Mouse (Mus musculus) thymus, postnatal 14 days (tissue): ENCODE results near the gene Megf9.

Experiments
- DNase-seq: peaks from one replicate; pipeline ENCODE4 v3.0.0; 2021

Gene Megf9

DNA sequence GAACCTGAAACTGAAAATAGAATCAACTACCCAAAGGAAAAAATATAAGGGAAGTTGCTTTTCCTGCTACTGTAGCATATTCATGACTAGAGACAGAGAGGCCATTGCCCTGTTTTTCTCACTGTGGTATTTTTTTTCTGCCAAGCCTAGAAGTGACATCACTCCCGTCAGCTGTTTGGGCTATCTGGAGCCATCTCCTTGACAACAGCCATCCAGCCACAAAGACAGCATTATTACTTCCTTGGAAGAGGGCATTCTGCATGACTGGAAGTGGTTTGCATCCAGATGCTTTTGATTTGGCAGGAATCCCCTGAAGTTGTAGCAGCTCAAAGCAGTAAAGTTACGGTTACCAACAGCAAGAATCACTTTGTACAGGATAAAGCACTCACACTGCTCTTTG is 122.7 kb downstream of the Megf9 start:
- DNase-seq: no peak

DNA sequence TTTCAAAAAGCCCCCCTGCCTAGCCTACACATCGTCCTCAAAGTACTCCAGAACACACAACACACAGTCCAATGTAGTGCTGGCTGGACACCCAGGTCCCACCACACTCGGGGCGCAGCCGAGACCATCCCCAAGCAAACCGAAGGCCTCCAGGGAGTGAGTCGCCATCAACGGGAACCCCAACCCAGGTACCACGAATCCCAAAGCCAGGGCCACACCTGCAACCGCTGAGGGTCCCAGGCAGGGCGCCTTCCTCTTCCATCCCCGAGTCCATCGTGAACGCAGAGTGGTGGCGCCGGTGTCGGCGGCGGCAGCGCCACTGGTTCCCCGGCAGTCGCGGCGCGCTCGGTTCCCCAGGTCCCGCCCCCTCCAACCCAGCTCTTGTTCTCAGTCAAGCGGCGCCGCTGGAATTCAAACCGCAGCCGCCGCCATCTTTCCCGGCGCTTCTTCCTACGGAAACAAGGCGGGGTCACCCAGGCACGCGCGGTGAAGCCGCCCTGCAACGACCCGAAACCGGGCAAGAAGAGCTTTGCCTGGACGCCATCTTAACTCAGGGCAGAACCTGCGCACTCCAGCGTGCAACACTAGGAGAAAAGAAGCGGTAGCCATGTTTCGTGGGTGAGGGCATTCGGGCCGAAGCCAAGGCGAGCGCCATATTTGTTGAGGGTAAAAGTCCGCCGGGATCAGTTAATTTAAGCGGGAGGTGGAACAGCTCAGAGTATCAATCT is 124.6 kb downstream of the Megf9 start, which contains the start of gene Cdk5rap2:
Gene Cdk5rap2, minus strand, starts transcription at position 450 of the 728 bp plus-strand sequence.
- peak; percentile 96 for DNase-seq

DNA sequence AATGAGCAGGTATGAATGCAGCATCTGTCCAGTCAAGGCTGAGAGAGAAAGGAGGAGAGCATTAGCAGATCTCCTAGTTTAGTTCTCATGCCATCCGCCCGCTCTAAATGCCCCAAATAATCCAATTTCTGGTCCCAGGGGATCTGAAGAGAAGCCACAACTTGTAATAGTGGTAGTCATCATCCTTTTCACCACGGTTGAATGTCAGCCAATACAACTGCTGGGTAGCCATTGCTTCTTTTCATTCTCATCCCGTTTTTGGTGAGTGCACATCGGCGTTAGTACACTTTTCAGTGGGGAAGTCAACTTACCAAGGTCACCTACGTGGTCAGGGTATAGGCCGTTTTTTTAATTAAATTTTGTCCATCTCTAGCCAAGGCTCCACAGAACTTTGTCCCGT is 125.3 kb downstream of the Megf9 start:
- no peak for DNase-seq

DNA sequence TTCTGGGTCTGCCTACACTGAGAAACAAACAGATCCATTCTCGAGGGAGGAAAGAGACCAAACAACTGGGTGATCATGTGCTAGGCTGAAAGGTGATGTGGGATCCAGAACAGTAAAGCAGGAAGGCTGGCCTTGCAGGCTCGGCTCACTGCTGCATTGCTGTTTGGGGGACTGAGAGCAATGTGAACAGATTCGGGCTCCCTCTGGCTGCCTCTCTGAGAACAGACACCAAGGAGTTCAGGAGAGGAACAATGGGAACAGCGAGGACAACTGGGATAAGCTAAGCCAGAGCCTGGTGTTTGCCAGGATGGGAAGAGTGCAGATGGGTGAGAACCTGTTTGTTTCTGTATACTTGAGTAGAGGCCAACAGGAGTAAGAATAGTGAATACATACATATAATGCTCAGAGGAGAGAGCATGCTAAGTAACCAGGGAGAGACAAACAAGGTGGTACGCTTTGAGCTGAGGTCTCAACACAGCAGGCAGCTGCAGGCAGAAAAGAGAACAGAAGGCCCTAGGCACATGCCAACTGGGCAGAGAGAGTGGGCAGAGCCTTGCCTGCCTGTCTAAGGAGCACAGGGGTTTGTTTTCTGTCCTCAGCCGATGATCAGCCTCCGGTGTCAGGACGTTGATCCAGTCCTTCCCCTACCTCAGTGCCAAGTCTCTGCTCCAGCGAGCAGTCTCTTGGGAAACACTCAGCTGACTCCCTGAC is 132.5 kb downstream of the Megf9 start:
- DNase-seq: no peak

DNA sequence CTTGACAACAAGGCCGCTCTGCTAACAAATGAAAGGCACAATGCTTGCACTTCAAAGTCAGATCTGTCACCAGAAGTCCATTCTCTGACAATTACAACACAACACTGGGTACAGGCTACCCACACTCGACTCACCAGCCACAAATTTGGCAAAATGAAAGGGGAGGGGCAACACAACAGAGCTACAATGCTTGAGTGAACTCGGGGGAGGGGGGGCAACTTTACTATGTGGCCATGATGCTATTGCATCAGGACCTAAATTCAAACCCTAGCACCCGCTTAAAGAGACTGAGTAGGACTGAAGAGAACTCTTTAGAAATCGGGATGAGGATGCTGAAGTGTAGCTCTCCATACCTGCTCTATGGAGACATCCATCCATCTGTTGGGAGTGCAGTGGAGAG is 135.3 kb downstream of the Megf9 start:
- DNase-seq: no peak

DNA sequence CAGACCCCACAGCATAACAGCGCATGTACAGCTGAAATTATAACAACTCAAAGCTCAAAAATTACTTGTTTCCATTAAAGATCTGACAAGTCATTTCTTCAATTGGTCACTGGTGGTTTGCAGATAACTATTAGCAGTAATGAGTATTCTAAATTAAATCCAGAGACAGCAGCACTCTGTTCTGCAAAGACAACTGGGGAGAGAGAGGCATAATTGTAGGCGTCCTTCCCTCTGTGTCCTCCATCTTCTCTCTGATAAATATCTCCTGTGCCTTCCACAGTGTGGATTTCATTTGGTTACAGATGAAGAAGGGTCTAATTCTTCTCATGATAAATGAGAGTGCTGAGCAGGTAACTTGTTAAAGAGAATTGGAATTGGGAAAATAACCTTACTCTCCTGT is 135.7 kb downstream of the Megf9 start:
- no peak for DNase-seq

DNA sequence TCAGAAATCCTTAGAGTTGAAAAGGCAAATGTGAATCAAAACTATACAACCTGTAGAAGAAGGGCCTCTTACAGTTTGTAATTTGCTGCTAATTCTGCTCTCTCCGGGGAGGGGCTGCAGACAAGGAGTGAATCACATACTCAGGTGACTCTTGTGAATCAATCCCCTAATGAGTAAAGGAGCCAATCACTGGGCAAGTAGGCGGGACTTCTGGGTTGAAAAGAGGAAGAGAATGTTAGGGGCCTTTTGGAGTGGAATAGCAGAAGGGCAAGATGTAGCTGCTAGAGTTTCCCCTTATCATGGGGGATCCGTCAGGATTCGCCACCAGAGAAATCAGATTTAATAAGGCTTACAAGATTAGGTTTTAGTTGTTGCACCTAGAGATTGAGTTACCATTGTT is 136.7 kb downstream of the Megf9 start:
- DNase-seq: no peak

DNA sequence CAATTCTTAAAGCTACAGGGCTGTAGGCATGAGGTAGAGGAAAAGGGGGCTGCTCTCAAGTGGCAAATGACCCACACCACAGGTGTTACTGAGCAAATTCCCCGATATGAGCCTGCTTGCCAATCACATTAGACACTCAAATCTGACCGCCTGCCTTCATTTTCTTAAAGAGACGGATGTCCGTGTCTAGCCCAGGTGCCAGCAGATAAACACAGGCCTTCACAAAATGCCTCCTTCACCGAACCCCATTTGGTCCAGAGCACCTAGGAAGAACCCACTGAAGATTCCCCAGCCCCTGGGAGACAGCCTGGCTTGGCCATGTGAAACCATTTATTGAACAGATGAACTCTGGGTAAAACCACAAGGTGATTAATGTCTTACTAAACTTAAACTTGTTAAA is 138.1 kb downstream of the Megf9 start:
- DNase-seq: no peak

DNA sequence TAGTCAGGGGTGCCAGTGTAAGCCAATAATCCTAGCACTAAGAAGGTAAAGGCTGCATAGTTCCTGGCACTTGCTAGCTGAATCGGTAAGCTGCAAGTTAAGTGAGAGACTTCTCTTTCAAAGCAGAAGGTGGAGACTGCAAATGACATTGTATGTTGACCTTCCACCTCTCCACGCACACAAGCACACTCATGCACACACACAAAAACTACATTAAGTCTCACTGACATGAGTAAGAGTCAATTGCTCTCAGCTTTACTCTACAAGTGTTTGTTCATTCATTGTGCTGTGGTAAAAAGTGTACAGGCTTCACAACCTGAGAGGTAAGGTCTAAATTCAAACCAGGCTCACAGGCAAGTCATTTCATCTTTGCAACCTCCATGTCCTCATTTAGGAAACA is 140.1 kb downstream of the Megf9 start:
- DNase-seq: no peak

DNA sequence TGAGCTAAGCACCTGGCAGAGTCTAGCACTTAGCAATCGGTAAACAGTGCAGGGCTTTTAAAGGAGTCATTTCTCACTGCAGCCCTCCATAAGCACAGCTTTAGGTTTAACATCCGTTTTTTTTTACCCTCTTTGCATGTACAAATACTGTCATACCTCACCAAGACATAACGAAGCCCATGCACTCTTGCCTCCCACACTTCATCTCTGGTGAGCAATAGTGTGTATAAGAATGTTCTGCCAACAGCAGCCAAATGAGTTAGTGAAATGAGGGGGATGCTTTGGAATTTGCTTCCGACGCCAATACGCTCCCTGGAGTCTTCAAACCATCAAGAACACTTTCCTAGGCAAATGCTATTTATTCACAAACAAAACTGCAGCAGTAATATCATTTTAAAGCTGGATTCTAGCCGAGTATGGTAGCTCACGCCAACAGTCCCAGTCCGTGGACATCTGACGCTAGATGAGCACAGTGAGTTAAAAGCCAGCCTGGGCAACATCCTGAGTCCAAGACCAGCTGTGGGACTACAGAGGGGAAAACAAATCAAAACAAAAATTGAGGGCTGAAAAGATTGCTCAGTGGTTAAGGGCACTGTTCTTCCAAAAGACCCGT is 142.9 kb downstream of the Megf9 start:
- no peak for DNase-seq

DNA sequence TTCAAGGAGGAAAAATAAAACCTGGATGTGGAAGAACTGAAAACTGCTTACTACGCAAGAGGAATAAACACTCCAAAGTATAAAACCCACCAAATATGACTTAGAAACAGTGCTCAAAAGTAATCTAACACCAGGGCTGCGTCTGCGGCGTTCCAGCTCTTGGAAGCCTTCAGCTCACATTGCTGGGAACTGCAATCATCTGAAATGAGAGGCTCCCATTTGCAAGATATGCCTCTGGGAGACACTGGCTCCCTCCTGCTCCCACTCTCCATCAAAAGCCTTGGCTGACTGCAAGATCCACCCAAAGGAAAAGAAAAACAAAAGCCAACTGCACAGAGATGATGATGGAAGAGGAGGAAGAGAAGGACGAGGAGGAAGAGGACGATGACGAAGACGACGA is 143.7 kb downstream of the Megf9 start:
- no peak for DNase-seq

DNA sequence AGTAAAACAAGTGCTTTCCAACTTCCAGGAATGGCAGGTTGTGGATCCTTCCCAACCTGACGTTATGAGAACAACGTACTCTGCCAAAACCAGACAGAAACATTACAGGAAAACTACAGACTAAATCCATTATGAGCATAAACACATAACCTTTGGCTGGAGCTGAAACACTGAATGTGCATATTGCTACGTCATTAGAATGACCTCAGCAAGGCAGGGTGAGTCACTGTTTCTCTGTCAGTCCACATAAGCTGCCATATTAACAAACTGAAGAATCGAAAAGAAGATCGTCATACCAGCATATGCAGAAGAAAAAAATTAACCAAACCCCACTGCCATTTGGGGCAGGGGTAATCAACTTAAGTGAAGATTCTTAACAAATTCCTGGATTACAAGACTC is 148.6 kb downstream of the Megf9 start:
- no peak for DNase-seq

DNA sequence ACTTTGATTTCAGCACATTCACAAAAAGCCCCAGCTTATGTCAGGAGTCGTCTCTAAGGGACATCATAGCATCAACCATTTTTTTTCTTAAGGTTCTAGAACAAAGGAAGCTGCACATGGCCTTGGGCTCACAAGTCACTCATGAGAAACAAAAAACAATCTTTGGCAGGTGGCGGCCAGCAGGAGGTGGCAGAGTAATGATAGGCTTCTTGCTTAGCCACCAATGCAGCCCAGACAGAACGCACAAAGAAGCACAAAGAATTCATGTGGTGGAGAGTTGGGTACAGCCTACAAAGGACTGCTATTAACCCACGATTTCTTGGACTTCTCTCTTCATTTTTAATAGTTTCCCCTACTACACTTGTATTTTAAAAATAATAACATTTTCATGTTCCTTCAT is 157.4 kb downstream of the Megf9 start:
- DNase-seq: no peak
